Mouse (Mus musculus) retina, adult 2 months (tissue): ENCODE results near the gene Olfr661.

ENCODE experiments used
- DNase-seq: peaks from one replicate; pipeline ENCODE4 v3.0.0-alpha.2; 2012; ENCODE audit warnings: low read depth, low spot score

Olfr661 gene

DNA sequence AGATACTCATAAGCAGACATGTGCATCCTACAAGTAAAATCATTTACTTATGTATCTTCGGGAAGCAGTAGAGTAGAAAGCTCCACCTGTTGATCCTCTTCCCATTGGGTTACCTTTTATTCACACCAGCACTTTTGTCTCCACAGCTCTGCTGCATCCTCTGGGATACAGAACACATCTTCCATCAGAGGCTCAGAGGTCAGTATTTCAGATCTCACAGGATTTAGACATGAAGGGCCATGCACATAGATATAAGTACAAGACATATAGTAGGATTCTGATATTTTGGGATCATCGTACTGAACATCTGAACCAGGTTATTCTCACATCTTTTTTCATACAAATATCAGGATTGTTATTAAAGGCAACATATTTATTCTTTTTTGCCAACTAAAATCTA is at the start of gene Olfr661:
TSS of gene Olfr661 (plus strand) at position 301 of the 400 bp plus-strand sequence.
- no peak for DNase-seq

DNA sequence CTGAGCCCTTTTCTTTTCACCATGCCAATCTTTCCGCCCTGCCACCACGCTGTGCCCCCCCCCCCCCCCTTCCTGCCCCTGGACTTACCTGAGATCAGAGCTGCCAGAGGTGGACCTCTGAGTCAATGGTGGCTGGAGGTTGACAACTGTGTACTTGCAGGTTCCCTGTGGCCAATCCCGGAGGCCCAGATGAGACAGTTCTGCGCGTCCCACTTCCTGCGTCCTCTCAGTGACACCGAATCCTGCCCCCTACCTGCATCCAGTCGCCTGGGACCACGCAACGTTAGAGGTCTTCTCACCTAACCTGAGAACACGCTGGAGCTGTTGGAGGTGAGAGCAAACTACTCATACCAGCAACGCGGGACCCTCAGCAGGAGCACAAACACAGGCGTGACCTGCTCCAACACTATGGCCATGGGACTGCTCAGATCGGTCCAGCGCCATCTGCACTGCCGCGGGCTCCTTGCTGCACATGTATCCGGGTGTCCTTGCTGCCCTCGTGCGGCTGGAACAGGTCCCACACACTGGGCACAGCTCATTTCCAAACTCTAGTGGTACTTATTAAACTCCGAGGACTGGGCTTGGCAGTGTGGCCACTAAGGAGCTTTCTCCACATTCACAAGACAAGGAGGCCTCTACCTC is 39.3 kb upstream of the Olfr661 start, which contains the start of gene Olfr658:
TSS of gene Olfr658 (minus strand) at position 465 of the 642 bp plus-strand sequence.
- DNase-seq, result no peak

DNA sequence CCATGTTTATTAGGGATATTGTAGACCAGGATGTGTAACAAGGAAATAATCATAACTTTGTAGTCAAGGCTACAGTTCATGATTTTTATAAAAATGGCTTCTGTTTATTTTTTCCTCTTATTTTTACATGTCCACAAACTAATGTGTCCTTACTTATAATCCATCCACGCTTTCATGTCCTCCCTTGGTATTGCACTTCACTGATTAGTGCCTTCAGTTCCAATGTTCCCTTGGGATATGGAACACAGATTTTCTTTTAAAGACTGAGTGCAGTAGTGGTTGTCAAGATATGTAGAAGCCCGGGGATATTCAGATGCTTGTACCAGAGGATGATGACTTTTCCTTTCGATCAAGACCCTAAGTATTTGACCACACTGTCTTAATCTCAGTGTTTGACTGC is 19.8 kb upstream of the Olfr661 start, which contains the start of gene Olfr659:
TSS of gene Olfr659 (plus strand) at position 301 of the 400 bp plus-strand sequence.
- no peak for DNase-seq
